Mouse (Mus musculus) kidney, postnatal 0 days (tissue): ENCODE measurements around the gene Tex14. TPM values are rescaled to one million over a fixed set of nuclear protein-coding genes. Genes with fewer than 3 reads are reported as not detected.

Experiments used
- ATAC-seq: fragments of 200-750 bp; cut with Nextera tagmentation; replicated peaks from 2 replicates; pipeline ENCODE4 v1.8.0; 2017; ENCODE audit warnings: low read depth, moderate number of reproducible peaks, moderate TSS enrichment, moderate library complexity; ENCODE audit not compliant: low FRiP score
- DNase-seq: peaks from one replicate; pipeline ENCODE4 v3.0.0-alpha.2; 2016; ENCODE audit warnings: low spot score
- H3K27ac ChIP-seq: fragments of 300-500 bp; sonication (generic); 2 replicates; pipeline ENCODE4 v1.5.1; 2014; ENCODE audit warnings: mild to moderate bottlenecking
- H3K27me3 ChIP-seq: fragments of 300-500 bp; sonication (generic); 2 replicates; pipeline ENCODE4 v1.6.1; 2014; ENCODE audit warnings: low read length, mixed read lengths; ENCODE audit not compliant: insufficient read depth
- H3K36me3 ChIP-seq: fragments of 300-500 bp; sonication (generic); 2 replicates; pipeline ENCODE4 v1.6.1; 2014; ENCODE audit warnings: low read length, mixed read lengths; ENCODE audit not compliant: insufficient read depth
- H3K4me1 ChIP-seq: fragments of 300-500 bp; sonication (generic); replicated peaks from 2 replicates; pipeline ENCODE4 v1.6.1; 2014; ENCODE audit warnings: antibody characterized with exemption, low read length, mixed read lengths; ENCODE audit not compliant: insufficient read depth
- H3K4me2 ChIP-seq: fragments of 300-500 bp; sonication (generic); 2 replicates; pipeline ENCODE4 v1.6.1; 2014; ENCODE audit warnings: mild to moderate bottlenecking, low read length, moderate library complexity, mixed read lengths
- H3K4me3 ChIP-seq: fragments of 300-500 bp; sonication (generic); replicated peaks from 2 replicates; pipeline ENCODE4 v1.5.1; 2014; ENCODE audit warnings: low read depth, low read length
- H3K9ac ChIP-seq: fragments of 300-500 bp; sonication (generic); 2 replicates; pipeline ENCODE4 v1.6.1; 2014; ENCODE audit warnings: low read depth, low read length
- H3K9me3 ChIP-seq: fragments of 300-500 bp; sonication (generic); replicated peaks from 2 replicates; pipeline ENCODE4 v1.6.1; 2016; ENCODE audit warnings: low read length, inconsistent platforms, mixed read lengths
- CTCF ChIP-seq: IDR thresholded peaks from 2 replicates; pipeline ENCODE4 v1.5.1; 2016; ENCODE audit warnings: antibody characterized with exemption, low read depth, mild to moderate bottlenecking, moderate library complexity
- WGBS: fragments of 180-500 bp; shearing (Covaris S2); extraction: QIAGEN DNeasy Blood & Tissue Kit; methylation state at CpG from one replicate; pipeline ENCODE4 v1.1.7; 2014; 5-methylcytosine and 5-hydroxymethylcytosine counted together
- polyA plus RNA-seq: library from polyadenylated mRNA; unstranded; fragments of >200 nt; fragmentation: Nextera tagmentation; extraction: Ambion mirVana; gene quantifications from 2 replicates; pipeline ENCODE4 v1.2.1, GENCODE M21; 2015

Tex14 gene
- polyA plus RNA-seq, 1 experiment from 2014 or later = 0.57 TPM

DNA sequence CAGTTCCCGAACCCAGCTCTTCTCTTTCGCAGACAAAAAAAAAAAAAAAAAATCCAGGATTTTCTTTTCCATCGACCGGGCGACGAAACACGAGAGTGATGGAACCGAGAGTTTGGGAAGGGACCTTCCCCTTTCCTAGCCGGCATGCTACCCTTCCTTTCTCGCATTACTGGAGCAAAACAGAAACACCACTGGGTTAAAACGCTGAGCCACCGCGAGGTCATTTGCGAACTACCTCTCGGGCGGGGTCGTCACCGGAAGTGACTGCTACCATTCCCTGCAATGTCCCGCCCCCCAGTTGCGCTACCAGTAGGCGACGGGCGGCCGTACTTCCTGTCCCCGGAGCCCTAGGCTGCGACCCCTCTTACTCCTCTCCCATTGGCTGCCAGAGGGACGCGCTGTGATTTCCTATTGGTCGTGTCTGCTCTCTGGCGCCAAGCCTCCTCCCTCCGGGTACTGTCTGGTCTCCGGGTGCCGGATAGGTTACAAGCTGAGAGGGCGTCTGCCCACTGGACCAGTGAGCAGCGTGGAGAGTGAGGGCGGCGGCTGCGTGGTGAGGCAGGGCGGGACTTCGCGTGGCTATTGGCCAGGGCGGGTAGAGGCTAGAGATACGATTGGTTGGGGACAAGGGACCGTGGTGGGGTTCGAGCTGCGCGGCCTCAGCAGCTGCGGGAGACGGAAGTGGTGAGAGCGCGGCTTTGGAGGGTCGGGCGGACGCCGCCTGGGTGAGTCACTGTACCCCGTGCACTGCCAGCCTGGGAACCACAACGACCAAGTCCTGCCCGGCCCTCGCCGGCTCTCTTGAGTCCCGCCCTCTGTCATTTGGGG, 186.9 kb downstream of the Tex14 start, which contains the start of gene Mtmr4:
TSS of gene Mtmr4 (plus strand) at position 637 of the 828 bp plus-strand sequence.
- Histone ChIP-seq H3K9me3 (no peaks in the 10 kb centered on the region), H3K27me3 (no peaks in the 10 kb centered on the region), H3K27ac (peak within 1 kb of the TSS; percentile 94), H3K36me3 (0 out of 2 replicates have a peak, but pooled peaks cover 7% of the 10 kb centered on the region), H3K4me3 (peak within 1 kb of the TSS; percentile 68), H3K9ac (peak within 1 kb of the TSS; percentile 82), H3K4me1 (peaks cover 21% of the 10 kb centered on the region; the same call in 1 of the 2 replicates), H3K4me2 (peak within 1 kb of the TSS; percentile 76)
- TF ChIP-seq CTCF = no peak
- DNase-seq (peak; percentile 100), ATAC-seq (peak; percentile 98)
- WGBS = under 1% methylated on average over 61 of the region's 61 CpGs

- H3K4me1 ChIP-seq = peaks cover 25% of the 10 kb centered on the region; the same call in 1 of the 2 replicates
- TF ChIP-seq CTCF = peak; percentile 32; the same call in 1 of the 2 replicates
- DNase-seq (no peak), ATAC-seq (no peak)
- H3K9ac ChIP-seq = peak overlapping the region; percentile 66
- H3K4me2 ChIP-seq = peak overlapping the region; percentile 57
- 2% methylated on average over 10 of the region's 15 CpGs for WGBS
- H3K36me3 ChIP-seq = 0 out of 2 replicates have a peak, but pooled peaks cover 12% of the 10 kb centered on the region
- H3K27ac ChIP-seq = peak overlapping the region; percentile 94
- no peaks in the 10 kb centered on the region for H3K9me3 ChIP-seq
- no peaks in the 10 kb centered on the region for H3K27me3 ChIP-seq
- H3K4me3 ChIP-seq = peak overlapping the region; percentile 45
Measured at GRCm38 (mm10) chr11:87592354-87592695, 187.5 kb downstream of the Tex14 start.

DNA sequence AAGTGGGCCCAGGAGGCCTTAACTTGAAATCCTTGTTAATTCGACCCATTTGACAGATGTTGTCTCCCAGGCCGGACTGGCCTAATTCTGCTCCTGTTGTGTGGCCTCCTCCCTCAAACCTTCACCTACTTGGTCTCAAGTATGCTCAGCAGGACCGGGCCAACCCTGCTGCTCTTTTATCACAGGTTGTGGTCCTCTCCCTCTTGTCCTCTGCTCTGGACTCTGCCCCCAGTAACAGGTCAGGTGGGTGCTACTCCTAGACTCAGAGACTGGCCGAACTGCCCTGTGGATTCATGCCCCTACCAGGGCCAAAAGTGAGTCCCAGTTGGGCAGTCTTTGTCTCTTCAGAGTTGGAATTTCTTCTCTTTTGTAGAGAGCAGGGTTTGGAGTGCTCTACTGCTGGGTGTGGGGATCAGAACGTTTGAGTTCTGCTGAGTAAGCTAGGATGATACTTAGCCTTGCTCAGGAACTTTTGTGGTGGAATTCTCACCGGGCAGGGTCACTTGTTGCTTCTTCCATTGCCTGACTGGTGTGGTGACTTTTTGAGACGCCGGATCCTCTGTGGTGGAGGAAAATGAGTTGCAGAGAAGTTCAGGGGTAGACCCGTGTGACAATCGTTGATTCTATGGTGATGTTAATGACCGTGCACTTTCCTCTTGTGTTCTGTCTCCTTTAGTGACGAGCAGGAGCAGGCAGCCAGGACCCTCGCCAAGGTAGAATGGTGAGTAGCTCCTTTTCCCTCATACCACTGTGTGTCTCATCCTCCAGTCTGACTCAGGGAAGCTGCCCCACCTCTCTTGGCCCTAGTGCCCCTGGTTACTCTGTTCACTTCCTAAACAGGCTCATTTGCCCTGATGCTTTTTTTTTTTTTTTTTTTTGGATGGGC, 188.1 kb downstream of the Tex14 start:
- H3K27me3 ChIP-seq = no peaks in the 10 kb centered on the region
- WGBS = 30% methylated on average over 13 of the region's 13 CpGs
- no peaks in the 10 kb centered on the region for H3K9me3 ChIP-seq
- DNase-seq = no peak
- H3K4me1 ChIP-seq = peaks cover 25% of the 10 kb centered on the region; the same call in 1 of the 2 replicates
- H3K9ac ChIP-seq = peak overlapping the region; percentile 66
- ATAC-seq = no peak
- H3K4me3 ChIP-seq = peak overlapping the region; percentile 45
- peak overlapping the region; percentile 94 for H3K27ac ChIP-seq
- H3K4me2 ChIP-seq = peak overlapping the region; percentile 57
- H3K36me3 ChIP-seq = peaks cover 15% of the 10 kb centered on the region; the same call in 1 of the 2 replicates
- TF ChIP-seq CTCF = no peak

DNA sequence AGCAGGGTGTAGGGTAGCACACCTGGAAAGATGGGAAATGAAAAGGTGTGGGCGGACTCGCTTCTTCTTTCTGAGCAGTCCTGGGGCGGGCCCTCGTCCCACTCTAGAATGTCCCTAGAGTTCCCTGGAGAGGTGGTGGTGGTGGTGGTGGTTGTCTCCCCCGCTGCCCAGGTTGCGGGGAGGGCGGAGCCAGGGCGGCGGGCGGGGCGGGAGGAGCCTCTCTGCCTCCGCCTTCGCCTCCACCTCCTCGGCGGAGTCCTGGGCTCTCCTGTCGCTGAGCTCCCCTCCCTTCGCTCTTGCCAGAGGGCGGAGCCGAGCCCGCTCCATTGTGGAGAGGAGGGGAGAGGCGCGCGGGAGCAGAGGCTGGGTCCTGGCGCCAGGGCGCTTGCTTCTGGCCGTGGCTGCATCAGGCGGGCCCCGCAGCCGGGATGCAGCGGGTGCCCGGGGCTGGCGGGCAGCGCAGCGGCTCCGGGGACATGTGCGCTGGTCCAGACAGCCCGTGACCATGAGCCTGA, 190.5 kb downstream of the Tex14 start:
- Histone ChIP-seq H3K36me3 (peaks cover 37% of the 10 kb centered on the region), H3K27me3 (no peaks in the 10 kb centered on the region), H3K4me3 (peak overlapping the region; percentile 69), H3K27ac (peak overlapping the region; percentile 75), H3K9ac (peak overlapping the region; percentile 72), H3K9me3 (no peaks in the 10 kb centered on the region), H3K4me2 (peak overlapping the region; percentile 97), H3K4me1 (peaks cover 22% of the 10 kb centered on the region; the same call in 1 of the 2 replicates)
- ATAC-seq (peak; percentile 15; the same call in 1 of the 2 replicates), DNase-seq (peak; percentile 96)
- TF ChIP-seq CTCF = peak; percentile 32; the same call in 1 of the 2 replicates
- under 1% methylated on average over 30 of the region's 37 CpGs for WGBS

GRCm38 (mm10) chr11:87595976-87596375, 191.1 kb downstream of the Tex14 start:
- Histone ChIP-seq H3K4me3 (peak overlapping the region; percentile 69), H3K27ac (peak overlapping the region; percentile 75), H3K4me2 (peak overlapping the region; percentile 97), H3K4me1 (peaks cover 18% of the 10 kb centered on the region; the same call in 1 of the 2 replicates), H3K9me3 (no peaks in the 10 kb centered on the region), H3K9ac (peak overlapping the region; percentile 72), H3K36me3 (peaks cover 43% of the 10 kb centered on the region), H3K27me3 (no peaks in the 10 kb centered on the region)
- ATAC-seq (no peak), DNase-seq (peak; percentile 50)
- 6% methylated on average over 7 of the region's 7 CpGs for WGBS
- TF ChIP-seq CTCF = no peak
